Mouse (Mus musculus) CD4-positive, CD25-positive, alpha-beta regulatory T cell, adult 4 months (primary cell): ENCODE results near the gene Zfp784. TPM values are rescaled to one million over a fixed set of nuclear protein-coding genes. Genes with fewer than 3 reads are reported as not detected.

Source experiments
- ATAC-seq: one replicate; pipeline ENCODE4 v1.8.0; 2017
- polyA plus RNA-seq, 2 experiments: library from polyadenylated mRNA; unstranded; fragments of 100-300 nt; shearing (Covaris generic); gene quantifications; one replicate each; pipeline ENCODE4 v1.2.1; 2017

Zfp784 gene
- polyA plus RNA-seq = 1 to 10 TPM; 4.5 to 9.3 TPM

DNA sequence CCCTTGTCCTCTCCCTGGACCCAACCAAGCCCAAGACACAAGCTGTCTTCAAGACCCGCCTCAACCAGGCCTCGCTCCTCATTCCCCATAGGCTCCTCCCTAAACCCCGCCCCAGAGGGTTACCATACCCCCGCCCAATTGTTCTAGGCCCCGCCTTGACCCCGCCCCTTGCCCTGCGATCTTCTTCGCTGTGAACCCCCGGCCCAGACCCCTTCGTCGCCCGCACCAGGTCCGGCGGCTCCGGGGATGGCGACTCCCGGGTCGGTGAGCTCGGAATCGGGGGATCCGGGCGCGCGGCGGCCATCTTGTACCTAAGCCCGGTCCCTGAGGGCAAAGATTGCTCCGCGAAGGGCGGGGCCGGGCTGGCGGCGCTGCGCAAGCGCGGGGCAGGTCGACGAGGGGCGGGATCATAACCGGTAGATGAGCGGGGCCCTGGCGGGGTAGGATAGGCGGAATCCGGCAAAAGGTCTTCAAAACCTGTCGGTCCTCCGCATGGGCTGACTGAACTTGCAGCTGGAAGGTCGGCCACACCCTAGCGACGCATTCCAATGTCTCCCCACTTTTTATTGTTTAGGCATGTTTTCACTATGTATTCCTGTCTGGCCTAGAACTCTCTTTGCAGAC lies at the start of gene Zfp784:
Zfp784 (minus strand) TSS at position 338 of the 624 bp plus-strand sequence.
- ATAC-seq = peak; percentile 97

DNA sequence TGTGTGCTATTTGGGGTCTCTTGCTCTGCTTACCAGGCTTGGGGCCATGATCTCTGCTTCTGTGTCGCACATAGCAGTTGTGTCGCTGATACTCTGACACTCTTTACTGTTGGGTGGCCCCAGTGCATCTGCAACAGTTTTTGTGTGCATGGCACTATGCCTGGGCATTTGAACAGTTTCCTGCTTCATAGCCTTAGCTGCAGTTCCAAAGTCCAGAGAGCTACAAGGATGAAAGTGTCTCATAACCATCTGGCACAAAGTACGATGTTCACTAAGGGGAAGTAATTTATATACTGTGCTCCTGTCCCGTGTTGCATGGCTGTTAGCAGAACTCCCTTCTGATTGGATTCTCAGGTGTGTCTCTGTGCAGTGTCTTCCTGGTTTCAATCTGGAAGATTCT lies 49.6 kb upstream of the Zfp784 start:
- no peak for ATAC-seq

DNA sequence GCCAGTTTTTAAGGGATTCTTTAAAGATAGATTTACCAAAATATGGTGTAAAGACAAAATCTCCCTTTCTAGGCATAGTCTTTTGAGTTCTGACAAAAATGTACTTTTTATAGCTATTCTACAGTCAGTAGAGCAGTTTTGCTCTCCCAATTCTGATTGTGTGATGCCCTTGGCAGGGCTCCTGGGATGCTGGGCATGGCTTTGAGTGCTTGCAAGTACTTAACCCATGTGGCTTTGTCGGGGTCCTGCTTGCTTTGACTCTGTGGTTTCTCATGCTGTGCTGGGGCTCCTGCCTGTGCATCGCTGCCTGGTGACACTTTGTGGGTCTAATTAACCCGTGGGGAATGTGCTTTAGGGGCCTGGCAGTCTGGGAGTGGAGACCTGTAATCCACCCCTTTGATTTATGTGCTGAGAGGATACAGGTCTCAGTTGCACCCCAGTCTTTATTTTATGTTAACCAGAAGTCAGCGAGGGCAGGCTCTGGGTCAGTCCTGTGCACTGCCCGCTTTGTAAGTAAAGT lies 48.7 kb upstream of the Zfp784 start:
- ATAC-seq = no peak

DNA sequence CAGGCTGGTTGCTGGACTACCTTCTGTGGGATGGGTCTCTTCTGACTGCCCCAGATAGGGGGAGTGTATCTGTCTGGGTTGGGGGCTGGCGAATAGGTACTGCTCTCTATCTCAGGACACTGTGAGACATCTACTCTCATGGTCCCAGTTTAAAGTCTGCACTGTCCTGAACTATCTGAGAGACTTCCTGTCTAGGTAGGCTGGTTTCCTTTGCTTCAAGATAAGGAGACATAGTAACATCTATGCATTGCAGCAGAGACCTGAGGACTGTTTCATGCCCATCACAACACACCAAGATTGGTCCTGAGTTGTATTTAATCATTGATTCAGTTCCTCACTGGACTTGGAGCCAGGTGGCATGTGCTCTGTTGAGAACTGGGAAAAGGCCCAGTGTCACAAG lies 47.3 kb upstream of the Zfp784 start:
- no peak for ATAC-seq

DNA sequence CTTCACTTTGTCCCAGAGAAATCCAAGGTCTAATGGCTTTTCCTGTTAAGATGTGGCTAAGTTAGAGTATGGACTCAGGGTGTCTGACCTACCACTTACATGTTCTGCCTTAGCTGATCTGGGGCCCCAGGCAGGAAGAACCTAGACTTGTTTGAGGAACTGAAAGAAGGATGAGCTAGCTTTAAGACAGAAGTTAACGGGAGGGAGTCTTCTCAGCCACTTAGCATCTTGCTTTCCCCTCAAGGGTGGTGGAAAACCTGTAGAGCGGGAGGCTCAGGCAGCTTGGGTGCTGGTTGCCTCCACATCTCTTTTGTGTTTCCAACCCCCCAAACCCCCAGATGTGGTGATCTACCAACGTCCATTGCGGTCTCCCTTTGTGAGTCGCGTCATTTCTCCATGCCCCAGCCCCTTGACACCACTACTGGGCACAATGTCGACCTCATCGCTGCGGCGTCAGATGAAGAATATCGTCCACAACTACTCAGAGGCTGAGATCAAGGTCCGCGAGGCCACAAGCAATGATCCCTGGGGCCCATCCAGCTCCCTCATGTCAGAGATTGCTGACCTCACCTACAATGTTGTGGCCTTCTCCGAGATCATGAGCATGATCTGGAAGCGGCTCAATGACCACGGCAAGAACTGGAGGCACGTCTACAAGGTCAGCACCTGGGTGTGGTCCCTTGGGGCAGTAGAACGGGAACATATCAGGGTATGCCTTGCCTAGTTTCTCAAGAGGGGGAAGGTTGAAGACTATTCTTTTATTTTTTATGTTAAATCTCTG lies 45.3 kb upstream of the Zfp784 start:
- no peak for ATAC-seq

DNA sequence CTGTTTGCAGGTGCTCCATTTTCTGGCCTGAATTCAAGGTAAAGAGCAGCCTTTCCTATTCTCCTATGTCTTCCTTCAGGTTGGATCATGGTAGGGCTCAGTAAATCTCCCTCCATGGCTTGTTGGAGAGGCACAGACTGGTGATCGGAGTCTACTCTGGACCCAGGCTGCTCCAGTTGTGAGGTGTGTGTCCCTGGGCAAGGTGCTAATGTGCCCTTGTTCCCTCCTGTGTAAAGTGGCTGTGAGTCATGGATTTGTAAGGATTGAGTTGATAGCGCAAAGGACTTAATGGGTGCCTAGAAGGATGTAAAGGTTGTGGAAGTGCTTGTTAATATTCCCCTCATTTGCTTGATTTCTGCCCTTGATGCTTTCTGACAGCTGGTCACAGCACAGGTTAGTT lies 43.7 kb upstream of the Zfp784 start:
- no peak for ATAC-seq

DNA sequence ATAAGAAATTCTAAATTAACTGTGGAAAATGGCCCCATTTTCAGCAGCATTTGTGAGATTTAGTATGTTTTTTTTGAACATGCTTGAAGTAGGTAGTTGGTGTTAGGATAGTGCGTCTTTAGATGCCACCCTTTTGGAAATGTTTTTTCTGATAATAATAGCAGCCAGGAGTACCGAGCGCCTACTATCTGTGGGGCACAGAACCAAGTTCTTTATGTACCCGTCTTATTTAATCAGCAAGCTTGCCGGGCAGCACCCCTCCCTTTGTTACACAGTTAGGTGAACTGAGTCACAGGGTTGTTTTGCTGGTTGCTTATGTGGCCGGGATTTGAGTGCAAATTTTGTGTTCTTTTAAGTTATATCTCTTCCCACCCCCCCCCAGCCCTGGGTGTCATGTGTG lies 43.0 kb upstream of the Zfp784 start:
- no peak for ATAC-seq

DNA sequence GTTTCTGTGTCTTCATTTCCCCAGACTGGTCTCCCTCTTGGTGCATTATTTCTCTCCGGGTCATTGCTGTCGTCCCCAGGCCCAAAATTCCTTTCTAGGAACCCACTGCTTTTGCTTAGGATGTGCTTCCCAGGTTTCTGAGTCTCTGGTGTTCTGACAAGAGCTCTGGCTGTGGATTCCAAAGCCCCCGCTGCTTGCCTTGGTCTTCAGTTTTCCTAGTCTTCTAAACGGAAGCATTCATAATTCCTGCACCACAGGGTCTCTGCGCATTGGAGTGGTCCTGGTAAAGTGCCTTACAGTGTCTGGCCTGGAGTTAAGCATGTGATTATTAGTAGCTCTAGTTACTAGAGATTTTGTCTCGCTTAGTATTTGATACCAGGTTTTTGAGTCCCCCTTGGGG lies 42.6 kb upstream of the Zfp784 start:
- ATAC-seq = no peak

DNA sequence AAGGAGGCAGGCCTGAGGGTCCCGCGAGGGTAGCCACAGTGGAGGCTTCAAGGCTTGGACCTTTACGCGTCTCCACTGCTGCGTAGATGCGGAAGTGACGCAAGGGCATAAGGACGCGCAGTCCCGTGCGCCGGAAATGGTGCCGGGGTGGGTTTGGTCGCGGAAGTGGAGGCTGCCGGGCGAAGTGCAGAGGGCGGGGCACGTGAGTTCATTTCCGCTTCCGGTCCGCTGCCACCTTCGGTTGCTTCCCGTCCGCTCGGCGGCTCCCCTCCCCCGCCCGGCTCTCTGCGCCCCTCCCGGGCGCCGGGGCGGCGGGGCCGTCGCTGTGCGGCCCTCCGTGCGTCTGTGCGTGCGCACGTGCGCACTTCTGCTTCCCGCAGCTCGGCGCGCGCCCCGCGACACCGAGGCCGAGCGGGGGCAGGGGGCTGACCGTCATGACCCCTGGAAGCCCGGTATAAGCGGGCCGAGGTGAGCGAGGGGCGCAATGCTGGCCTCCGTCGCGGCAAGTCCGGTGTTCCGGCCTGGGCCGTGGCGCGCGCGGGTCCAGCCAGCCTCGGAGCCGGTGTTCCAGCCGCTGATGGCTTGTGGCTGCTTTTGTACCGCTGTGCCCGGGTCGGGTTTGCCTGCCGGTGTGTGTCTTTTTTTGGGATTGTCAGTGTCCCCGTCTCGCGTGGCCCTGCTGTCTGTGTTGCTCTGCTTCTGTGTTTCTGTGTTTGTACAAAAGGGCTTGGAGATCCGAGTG lies 41.9 kb upstream of the Zfp784 start, which contains the start of gene Epn1:
Epn1 (plus strand) TSS at position 226 of the 742 bp plus-strand sequence.
- ATAC-seq = peak; percentile 99

DNA sequence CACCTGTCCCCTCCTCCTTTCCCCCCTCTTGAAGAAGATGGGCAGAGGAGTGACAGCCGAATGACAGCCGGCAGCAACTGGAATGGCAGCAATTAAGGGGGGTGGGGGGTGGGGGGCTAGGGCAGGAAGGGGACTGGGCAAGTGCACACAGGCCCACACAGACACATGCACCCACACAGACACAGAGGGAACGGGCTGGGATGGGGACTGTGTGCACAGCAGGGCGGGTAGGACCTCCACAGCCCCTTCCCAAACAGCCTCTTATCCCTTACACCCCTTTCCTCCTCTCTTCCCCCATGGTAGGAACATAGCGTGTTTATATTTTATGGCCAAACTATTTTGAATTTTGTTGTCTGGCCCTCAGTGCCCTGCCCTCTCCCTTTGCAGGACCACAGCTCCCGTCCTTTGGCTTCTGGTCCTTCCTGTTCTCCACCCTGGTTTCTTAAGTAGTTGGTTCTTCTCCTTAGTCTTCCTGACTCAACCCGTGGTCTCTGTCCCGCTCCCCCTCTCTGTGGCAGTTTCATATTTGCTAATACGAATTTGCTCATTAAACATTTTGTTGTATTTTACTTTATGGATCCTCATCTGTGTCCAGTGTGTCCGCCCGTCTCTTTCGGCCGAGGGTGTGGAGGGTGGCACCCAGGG lies 41.2 kb upstream of the Zfp784 start:
- peak; percentile 3 for ATAC-seq

DNA sequence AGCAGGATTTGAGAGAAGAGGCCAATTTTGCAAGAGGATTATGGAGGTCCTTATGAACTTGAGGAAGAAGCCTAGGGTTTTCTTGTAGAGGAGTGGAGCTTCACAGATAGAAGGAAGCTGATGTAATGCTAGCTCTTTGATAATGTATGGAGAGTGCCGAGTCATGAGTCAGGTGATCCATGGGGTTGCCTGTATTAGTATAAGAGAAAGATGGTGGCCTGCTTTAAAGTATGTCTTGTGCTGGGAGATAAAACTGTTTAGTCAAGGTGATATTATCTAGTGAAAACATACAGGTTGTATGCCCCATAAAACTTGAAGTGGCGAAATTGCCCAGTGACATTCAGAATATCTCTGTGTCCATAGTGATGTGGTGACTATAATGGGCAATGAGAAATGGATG lies 38.7 kb upstream of the Zfp784 start:
- ATAC-seq = no peak

DNA sequence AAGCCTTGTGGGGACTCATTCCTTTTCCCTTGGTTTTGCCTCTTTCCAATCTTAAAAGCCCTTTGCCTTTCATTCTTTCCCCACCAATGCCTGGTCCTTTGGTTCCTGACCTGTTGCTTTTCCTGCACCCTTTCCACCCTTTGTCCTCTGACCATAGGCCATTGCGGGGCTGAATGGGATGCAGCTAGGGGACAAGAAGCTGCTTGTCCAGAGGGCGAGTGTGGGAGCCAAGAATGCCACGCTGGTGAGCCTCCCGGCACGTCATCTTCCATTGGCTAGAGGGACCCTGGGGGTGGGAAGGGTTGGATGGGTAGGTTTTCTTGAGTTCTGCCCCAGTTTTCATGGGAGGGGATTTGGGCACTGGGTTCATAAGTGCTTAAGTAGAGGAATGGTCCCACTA lies 36.7 kb upstream of the Zfp784 start:
- no peak for ATAC-seq

DNA sequence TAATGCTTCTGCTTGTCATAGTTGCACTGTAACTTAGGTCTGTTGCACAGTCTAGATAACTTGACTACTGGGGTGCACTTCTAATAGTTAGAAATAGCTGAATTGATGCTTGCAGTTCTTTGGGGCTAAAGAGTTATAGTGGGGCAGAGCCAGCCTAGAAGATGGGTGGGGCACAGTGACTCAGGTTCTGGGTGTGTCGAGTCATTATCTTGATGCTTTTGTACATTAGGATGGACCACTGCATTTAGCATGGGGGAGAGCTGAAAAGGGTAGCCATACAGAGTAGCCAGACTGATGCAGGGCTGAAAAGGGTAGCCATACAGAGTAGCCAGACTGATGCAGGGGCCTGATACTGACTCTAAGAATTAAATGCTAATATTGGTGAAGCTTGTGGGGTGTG lies 35.3 kb upstream of the Zfp784 start:
- ATAC-seq = no peak

DNA sequence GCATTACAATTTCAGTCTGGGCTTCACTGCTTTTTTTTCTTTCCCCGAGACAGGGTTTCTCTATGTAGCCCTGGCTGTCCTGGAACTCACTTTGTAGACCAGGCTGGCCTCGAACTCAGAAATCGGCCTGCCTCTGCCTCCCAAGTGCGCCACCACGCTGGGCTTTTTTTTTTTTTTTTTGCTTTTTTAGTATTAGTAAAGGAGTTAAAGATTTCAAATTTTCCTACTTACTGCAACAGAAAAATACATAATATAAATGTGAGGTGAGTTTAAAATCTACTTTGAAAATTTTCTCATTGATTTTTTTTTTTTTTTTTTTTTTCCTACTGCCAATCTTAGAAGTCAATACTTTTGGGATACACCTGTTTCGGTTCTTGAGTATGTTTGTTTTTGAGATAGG lies 26.6 kb upstream of the Zfp784 start:
- no peak for ATAC-seq

DNA sequence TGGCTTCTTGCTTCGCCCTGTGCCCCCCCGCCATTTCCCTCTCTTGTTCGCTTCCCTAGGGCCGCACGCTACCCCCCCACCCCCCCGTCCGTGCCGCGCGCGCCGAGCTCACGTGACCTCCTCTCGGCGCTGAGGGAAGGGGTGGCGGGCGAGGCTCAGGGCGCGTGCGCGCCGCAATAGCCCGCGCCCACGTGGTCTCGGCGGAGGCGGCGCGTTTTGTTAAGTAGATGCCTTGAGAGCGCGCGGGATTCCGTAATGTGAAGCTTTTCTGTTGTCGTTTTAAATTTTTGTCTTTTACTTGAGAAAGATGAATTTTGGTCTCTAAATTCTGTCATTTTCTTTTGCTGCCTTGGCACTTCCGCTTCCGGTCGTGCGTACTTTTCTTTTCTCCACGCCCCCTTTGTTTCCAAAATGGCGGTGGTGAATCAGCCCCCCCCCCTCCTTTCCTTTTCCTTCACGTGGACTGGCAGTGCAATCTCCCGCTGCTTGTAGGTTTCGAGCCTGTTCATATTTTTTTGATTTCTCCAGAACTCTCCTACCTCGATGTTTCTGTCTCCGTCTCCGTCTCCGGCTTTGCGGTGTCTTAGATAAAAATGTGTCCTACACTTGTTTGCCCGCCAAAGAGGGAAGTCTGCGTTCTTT lies 24.2 kb upstream of the Zfp784 start:
- ATAC-seq = peak; percentile 22

DNA sequence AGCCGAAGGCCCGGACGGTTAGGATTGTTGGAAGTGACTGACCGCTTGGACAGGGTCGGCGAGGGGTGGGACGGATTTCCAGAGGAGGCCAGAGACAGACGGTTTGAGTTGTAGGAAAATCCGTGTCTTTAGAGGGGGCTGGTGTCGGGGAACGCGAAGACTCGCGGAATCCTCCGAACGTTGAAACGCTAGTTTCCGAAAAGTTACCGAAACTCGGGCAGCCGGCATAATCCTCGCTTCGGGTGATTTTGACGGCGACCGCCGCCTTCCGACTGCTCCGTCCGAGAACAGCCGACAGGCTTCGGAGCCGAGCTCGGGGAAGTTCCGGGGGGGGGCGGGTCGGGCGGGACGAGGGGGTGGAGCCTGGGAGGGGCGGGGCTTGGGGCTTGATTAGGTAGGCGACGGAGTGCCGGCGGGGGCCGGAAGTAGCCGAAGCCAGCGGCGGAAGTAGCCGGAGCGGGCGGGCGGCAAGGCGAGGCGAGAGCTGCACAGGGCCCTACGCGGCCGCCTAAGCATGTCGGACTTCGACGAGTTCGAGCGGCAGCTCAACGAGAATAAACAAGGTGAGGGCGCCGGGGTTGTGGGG lies 23.6 kb upstream of the Zfp784 start, which contains the start of gene U2af2:
U2af2 (plus strand) TSS at position 370 of the 586 bp plus-strand sequence.
- peak; percentile 33 for ATAC-seq

DNA sequence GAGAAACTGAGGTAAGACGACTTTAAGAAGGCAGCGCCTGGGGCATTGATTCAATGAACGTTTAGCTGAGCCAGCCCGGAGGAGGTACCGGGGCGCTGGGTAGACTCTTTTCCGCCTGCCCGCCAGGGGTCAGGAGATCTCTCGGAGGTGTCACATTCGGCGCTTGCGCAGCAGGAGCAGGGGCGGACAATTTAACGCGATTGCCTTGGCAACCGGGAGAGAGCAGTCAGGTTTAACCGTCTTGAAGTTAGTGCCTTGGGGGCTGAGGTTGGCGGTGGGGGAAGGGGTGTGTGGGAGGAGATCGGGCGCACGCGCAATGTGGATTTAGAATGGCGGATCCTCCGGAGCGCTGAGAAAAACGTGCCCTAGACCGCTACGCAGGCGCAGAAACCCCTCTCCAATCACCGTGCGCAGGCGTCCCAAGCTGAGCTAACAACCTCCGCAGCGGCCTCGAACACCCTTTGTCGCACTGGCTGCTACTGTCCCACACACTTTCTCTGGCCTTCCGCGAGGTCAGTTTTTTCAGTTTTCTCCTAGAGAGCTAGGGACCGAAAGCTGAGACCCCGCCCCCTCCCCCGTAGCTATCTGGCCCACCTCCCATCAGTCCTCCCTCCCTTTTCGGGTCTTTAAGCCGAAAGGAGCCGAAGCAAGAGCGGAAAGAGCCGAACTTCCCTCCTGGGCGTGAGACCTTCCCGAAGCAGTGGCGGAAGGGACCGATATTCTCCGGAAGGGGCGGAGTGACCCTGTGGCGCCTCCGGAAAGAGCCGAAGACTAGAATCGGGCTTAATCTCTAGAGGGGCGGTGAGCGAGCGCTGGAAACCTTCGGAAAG lies 22.9 kb upstream of the Zfp784 start:
- ATAC-seq = peak; percentile 78

DNA sequence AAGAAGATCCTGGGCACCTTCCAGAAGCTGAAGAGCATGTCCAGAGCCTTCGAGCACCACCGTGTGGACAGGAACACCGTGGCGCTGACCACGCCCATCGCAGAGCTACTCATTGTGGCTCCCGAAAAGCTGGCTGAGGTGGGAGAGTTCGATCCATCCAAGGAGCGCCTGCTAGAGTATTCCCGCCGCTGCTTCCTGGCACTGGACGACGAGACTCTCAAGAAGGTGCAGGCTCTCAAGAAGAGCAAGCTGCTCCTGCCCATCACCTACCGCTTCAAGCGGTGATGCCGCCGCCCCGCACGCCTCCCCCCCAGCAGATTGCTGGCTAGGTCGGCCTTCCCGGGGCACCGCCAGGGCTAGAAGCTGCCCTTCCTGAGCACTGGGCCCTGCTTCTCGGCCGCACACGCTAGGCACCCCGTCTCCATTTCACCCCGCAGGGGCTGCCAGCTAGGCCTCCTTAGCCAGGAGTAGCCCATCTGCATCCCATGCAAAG lies 22.0 kb upstream of the Zfp784 start:
- no peak for ATAC-seq

DNA sequence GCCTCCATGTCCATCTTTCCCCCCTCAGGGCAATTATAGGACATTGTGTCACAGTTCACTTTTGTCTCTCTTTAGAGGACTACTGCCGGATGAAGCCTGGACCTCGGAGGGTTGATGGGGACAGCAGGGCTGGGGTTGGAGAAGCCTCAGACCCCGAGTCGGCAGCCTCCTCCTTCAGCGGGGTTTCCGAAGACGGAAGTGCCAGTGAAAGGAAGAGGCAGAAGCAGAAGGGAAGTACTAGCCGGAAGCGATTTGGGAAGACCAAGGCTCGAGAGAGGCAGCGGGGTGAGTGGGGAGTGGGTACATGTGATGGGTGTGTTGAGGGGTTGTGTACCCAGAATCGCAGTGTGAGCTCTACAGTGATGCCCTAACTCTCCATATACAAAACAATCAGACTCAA lies 21.2 kb upstream of the Zfp784 start:
- no peak for ATAC-seq

DNA sequence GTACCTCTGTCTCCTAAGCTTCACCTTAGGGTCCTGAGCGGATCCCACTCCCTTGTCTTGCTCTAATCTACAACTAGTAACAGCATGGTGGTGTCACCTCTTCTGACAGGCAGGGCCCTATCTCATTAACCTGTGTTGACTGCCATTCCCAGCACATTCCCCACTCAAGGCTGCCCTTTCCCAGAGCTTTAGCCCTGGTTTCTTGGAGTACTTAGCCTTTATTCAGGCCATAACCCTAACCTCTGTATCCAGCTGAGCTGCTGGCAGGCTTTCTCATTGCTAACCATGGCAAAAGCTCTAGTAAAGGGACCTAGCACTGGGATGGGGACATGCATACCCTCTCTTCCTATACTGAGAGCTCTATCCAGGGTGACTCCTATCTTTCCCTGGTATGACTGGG lies 20.4 kb upstream of the Zfp784 start:
- no peak for ATAC-seq

DNA sequence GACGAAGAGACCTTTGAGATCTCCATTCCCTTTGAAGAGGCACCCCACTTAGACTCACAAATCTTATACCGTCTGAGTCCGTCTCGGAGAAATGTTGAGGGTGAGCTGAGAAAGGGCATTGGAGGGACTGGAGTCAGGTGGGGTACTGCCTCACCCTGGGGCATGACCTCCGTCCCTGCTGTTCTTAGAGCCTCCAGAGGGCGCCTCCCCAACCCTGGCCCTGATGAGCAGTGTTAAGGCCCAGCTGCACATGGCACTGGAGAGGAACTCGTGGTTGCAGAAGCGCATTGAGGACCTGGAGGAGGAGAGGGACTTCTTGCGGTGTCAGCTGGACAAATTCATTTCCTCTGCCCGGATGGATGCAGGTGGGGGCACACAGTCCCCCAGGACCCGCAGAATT lies 19.6 kb upstream of the Zfp784 start:
- ATAC-seq = no peak
